Mouse (Mus musculus): ENCODE measurements around the gene Ddx43.

- no peak for TF ChIP-seq CTCF (IDR thresholded peaks at IDR 0.05; ENCODE audit: low read depth, low read length)
- no peak for TF ChIP-seq POLR2A (IDR thresholded peaks at IDR 0.05; ENCODE audit: extremely low read depth, insufficient read depth, low read length)
These were observed 32.6 kb downstream of the Ddx43 start for GRCm38 (mm10) chr9:78428185-78428584.
